Mouse (Mus musculus) thymus, adult 2 months (tissue): Measurements from ENCODE around the gene Agbl2. TPM values are rescaled to one million over a fixed set of nuclear protein-coding genes. Genes with fewer than 3 reads are reported as not detected.

Experiments used
- DNase-seq: peaks from one replicate; pipeline ENCODE4 v3.0.0; 2021
- H3K27ac ChIP-seq: fragments of 200-500 bp; 2 replicates; pipeline ENCODE4 v1.5.1; 2012; ENCODE audit warnings: low read length, control low read depth; ENCODE audit not compliant: control insufficient read depth, insufficient read depth
- H3K27me3 ChIP-seq: fragments of 200-500 bp; 2 replicates; pipeline ENCODE4 v1.6.1; 2012; ENCODE audit warnings: mild to moderate bottlenecking, low read length, moderate library complexity, mixed read lengths; ENCODE audit not compliant: control insufficient read depth, insufficient read depth
- H3K36me3 ChIP-seq: fragments of 200-500 bp; 2 replicates; pipeline ENCODE4 v1.6.1; 2012; ENCODE audit warnings: mild to moderate bottlenecking, low read length, moderate library complexity; ENCODE audit not compliant: control insufficient read depth, insufficient read depth
- H3K4me1 ChIP-seq: fragments of 200-500 bp; replicated peaks from 2 replicates; pipeline ENCODE4 v1.6.1; 2012; ENCODE audit warnings: low read length; ENCODE audit not compliant: control insufficient read depth, insufficient read depth
- H3K4me3 ChIP-seq: fragments of 200-500 bp; 2 replicates; pipeline ENCODE4 v1.5.1; 2012; ENCODE audit warnings: mild to moderate bottlenecking, low read length, control low read depth, moderate library complexity; ENCODE audit not compliant: control insufficient read depth, insufficient read depth
- CTCF ChIP-seq: fragments of 200-500 bp; IDR thresholded peaks from 2 replicates; pipeline ENCODE4 v1.5.1; 2012; ENCODE audit warnings: mild to moderate bottlenecking, control low read depth, low read length, moderate library complexity, borderline replicate concordance; ENCODE audit not compliant: control insufficient read depth, poor library complexity, insufficient read depth; ENCODE audit errors: extremely low read depth
- POLR2A ChIP-seq: fragments of 200-500 bp; IDR thresholded peaks from 2 replicates; pipeline ENCODE4 v1.6.1; 2012; ENCODE audit warnings: mild to moderate bottlenecking, low read length, control low read depth, moderate library complexity; ENCODE audit not compliant: control insufficient read depth, poor library complexity, insufficient read depth; ENCODE audit errors: extremely low read depth
- WGBS: fragments of 180-500 bp; shearing (Covaris S2); methylation state at CpG from one replicate; pipeline ENCODE4 v1.1.7; 2018; 5-methylcytosine and 5-hydroxymethylcytosine counted together
- polyA plus RNA-seq: library from polyadenylated mRNA; depleted of rRNA; stranded (reverse); fragments of >200 nt; gene quantifications from 2 replicates; pipeline ENCODE4 v1.2.3, GENCODE M21; 2012

Agbl2 gene
- polyA plus RNA-seq, 1 experiment, result 0.44 TPM

GRCm38 (mm10) chr2:90871180-90871961 lies 88.8 kb downstream of the Agbl2 start:
- H3K4me1 ChIP-seq, result no peaks in the 10 kb centered on the region
- H3K27me3 ChIP-seq, result no peaks in the 10 kb centered on the region
- no peak for DNase-seq
- H3K4me3 ChIP-seq, result no peak overlapping the region
- TF ChIP-seq POLR2A (no peak), CTCF (no peak)
- H3K27ac ChIP-seq, result no peak overlapping the region
- peaks cover 4% of the 10 kb centered on the region; the same call in 1 of the 2 replicates for H3K36me3 ChIP-seq
- WGBS, result 63% methylated on average over 8 of the region's 8 CpGs

- TF ChIP-seq POLR2A, result no peak
- no peak for TF ChIP-seq CTCF
- H3K27me3 ChIP-seq, result no peaks in the 10 kb centered on the region
- no peak overlapping the region for H3K27ac ChIP-seq
- no peaks in the 10 kb centered on the region for H3K4me1 ChIP-seq
- no peak overlapping the region for H3K4me3 ChIP-seq
- no peak for DNase-seq
- WGBS, result 88% methylated on average over 1 of the region's 1 CpGs
- no peaks in the 10 kb centered on the region for H3K36me3 ChIP-seq
These were observed 91.5 kb downstream of the Agbl2 start for GRCm38 (mm10) chr2:90874025-90874424.

- Histone ChIP-seq H3K4me3 (no peak overlapping the region), H3K4me1 (no peaks in the 10 kb centered on the region), H3K27me3 (0 out of 2 replicates have a peak, but pooled peaks cover 2% of the 10 kb centered on the region), H3K27ac (no peak overlapping the region), H3K36me3 (no peaks in the 10 kb centered on the region)
- DNase-seq, result no peak
- TF ChIP-seq POLR2A, result no peak
- no peak for TF ChIP-seq CTCF
- 55% methylated on average over 2 of the region's 2 CpGs for WGBS
These were observed 92.7 kb downstream of the Agbl2 start for GRCm38 (mm10) chr2:90875239-90875638.

- 66% methylated on average over 5 of the region's 5 CpGs for WGBS
- Histone ChIP-seq H3K4me1 (no peaks in the 10 kb centered on the region), H3K27me3 (0 out of 2 replicates have a peak, but pooled peaks cover 2% of the 10 kb centered on the region), H3K27ac (no peak overlapping the region), H3K36me3 (no peaks in the 10 kb centered on the region), H3K4me3 (no peak overlapping the region)
- DNase-seq, result no peak
- TF ChIP-seq CTCF, result no peak
- no peak for TF ChIP-seq POLR2A
These were observed 95.2 kb downstream of the Agbl2 start for GRCm38 (mm10) chr2:90877584-90878259.

GRCm38 (mm10) chr2:90879419-90879818 lies 96.9 kb downstream of the Agbl2 start:
- no peak overlapping the region for H3K4me3 ChIP-seq
- DNase-seq, result no peak
- TF ChIP-seq CTCF (no peak), POLR2A (no peak)
- no peaks in the 10 kb centered on the region for H3K4me1 ChIP-seq
- no peak overlapping the region for H3K27ac ChIP-seq
- no peaks in the 10 kb centered on the region for H3K36me3 ChIP-seq
- H3K27me3 ChIP-seq, result peaks cover 3% of the 10 kb centered on the region; the same call in 1 of the 2 replicates

- Histone ChIP-seq H3K36me3 (no peaks in the 10 kb centered on the region), H3K27ac (no peak overlapping the region), H3K4me3 (no peak overlapping the region), H3K27me3 (peaks cover 7% of the 10 kb centered on the region; the same call in 1 of the 2 replicates), H3K4me1 (no peaks in the 10 kb centered on the region)
- no peak for TF ChIP-seq POLR2A
- no peak for TF ChIP-seq CTCF
- DNase-seq, result no peak
- 72% methylated on average over 6 of the region's 6 CpGs for WGBS
These were observed 97.7 kb downstream of the Agbl2 start for GRCm38 (mm10) chr2:90880144-90880785.
